Mouse (Mus musculus) Patski (cell line): ENCODE measurements around the gene Nr4a1. TPM values are rescaled to one million over a fixed set of nuclear protein-coding genes. Genes with fewer than 3 reads are reported as not detected.

Experiments used
- ATAC-seq: fragments of 100-300 bp; one replicate; pipeline ENCODE4 v1.8.0; 2021
- CTCF ChIA-PET: fragments of 350-600 bp; sonication (Branson Sonifier 250); formaldehyde crosslinking; loops from one replicate; lab custom pipeline; 2022; ENCODE audit warnings: inconsistent platforms; lab: Charles Lee
- POLR2A ChIA-PET: fragments of 350-600 bp; sonication (Branson Sonifier 250); formaldehyde crosslinking; loops from one replicate; lab custom pipeline; 2022; ENCODE audit warnings: antibody characterized with exemption, inconsistent platforms; lab: Charles Lee
- DNase-seq: peaks from one replicate; pipeline ENCODE4 v3.0.0-alpha.2; 2011; ENCODE audit warnings: low read depth, low spot score
- H3K27me3 ChIP-seq: fragments of 371-371 bp; one replicate; pipeline ENCODE4 v1.5.1; 2021
- CTCF ChIP-seq: fragments of 100-300 bp; IDR thresholded peaks from one replicate; pipeline ENCODE4 v1.5.1; 2021
- in situ Hi-C: fragments of 300-500 bp; cut with MboI; formaldehyde crosslinking; loops from 3 replicates; pipeline ENCODE4 v1.11.1; 2018; ENCODE audit warnings: low pct_unique_long_range_greater_than_20kb, mixed read lengths
- polyA plus RNA-seq: library from polyadenylated mRNA; unstranded; gene quantifications from one replicate; pipeline ENCODE4 v1.2.3, GENCODE M21; 2021

Gene Nr4a1
- polyA plus RNA-seq, 1 experiment from 2014 or later: 2.2 TPM

GRCm38 (mm10) chr15:101251930-101252329 lies 2.1 kb upstream of the Nr4a1 start:
- TF ChIP-seq CTCF: no peak
- ATAC-seq (no peak), DNase-seq (no peak)
- POLR2A ChIA-PET: no interaction called here
- H3K27me3 ChIP-seq: no peaks in the 10 kb centered on the region
- in situ Hi-C loops: no loop called here
- CTCF ChIA-PET: interaction anchor here (1.2 to 1.6 kb wide), 2 partner anchors 11 to 12 kb away, joined by 3 to 6 read pairs; no protein-coding TSS in a partner anchor

- CTCF ChIA-PET: interaction anchor here (1.2 to 1.6 kb wide), 2 partner anchors 11 to 12 kb away, joined by 3 to 6 read pairs; no protein-coding TSS in a partner anchor
- in situ Hi-C loops: no loop called here
- no peaks in the 10 kb centered on the region for H3K27me3 ChIP-seq
- ATAC-seq (no peak), DNase-seq (no peak)
- no peak for TF ChIP-seq CTCF
- POLR2A ChIA-PET: no interaction called here
Observed at GRCm38 (mm10) chr15:101252614-101253013, 1.5 kb upstream of the Nr4a1 start.

GRCm38 (mm10) chr15:101253563-101253885 lies 545 bp upstream of the Nr4a1 start:
- no peak for TF ChIP-seq CTCF
- no peak for DNase-seq
- ChIA-PET POLR2A (no interaction called here), CTCF (no interaction called here)
- H3K27me3 ChIP-seq: no peaks in the 10 kb centered on the region
- in situ Hi-C loops: no loop called here
- ATAC-seq: no peak

- POLR2A ChIA-PET: no interaction called here
- no peak for TF ChIP-seq CTCF
- H3K27me3 ChIP-seq: no peaks in the 10 kb centered on the region
- ATAC-seq: no peak
- CTCF ChIA-PET: no interaction called here
- in situ Hi-C loops: no loop called here
- no peak for DNase-seq
Observed at GRCm38 (mm10) chr15:101255842-101256462, 1.9 kb downstream of the Nr4a1 start.

GRCm38 (mm10) chr15:101256463-101257206 lies 2.6 kb downstream of the Nr4a1 start:
- no peak for DNase-seq

GRCm38 (mm10) chr15:101258420-101258819 lies 4.4 kb downstream of the Nr4a1 start:
- CTCF ChIA-PET: no interaction called here
- ATAC-seq (no peak), DNase-seq (no peak)
- H3K27me3 ChIP-seq: no peaks in the 10 kb centered on the region
- POLR2A ChIA-PET: no interaction called here
- in situ Hi-C loops: no loop called here
- no peak for TF ChIP-seq CTCF

More at GRCm38 (mm10) chr15:101256463-101257206, 2.6 kb downstream of the Nr4a1 start:
- ChIA-PET CTCF (no interaction called here), POLR2A (interaction anchor here (1.2 kb wide), 1 partner anchor 8 kb away, joined by 4 read pairs; no protein-coding TSS in a partner anchor)
- H3K27me3 ChIP-seq: no peaks in the 10 kb centered on the region
- no peak for ATAC-seq
- TF ChIP-seq CTCF: no peak
- in situ Hi-C loops: no loop called here

GRCm38 (mm10) chr15:101259922-101260321 lies 5.9 kb downstream of the Nr4a1 start:
- no peak for DNase-seq
- CTCF ChIA-PET: interaction anchor here (1.2 kb wide), 1 partner anchor 9 kb away, joined by 3 read pairs; no protein-coding TSS in a partner anchor
- in situ Hi-C loops: no loop called here

GRCm38 (mm10) chr15:101260387-101260786 lies 6.3 kb downstream of the Nr4a1 start:
- DNase-seq (no peak), ATAC-seq (no peak)
- in situ Hi-C loops: no loop called here
- no peaks in the 10 kb centered on the region for H3K27me3 ChIP-seq
- ChIA-PET CTCF (interaction anchor here (1.2 kb wide), 1 partner anchor 9 kb away, joined by 3 read pairs; no protein-coding TSS in a partner anchor), POLR2A (no interaction called here)
- TF ChIP-seq CTCF: no peak

More at GRCm38 (mm10) chr15:101259922-101260321, 5.9 kb downstream of the Nr4a1 start:
- H3K27me3 ChIP-seq: no peaks in the 10 kb centered on the region
- POLR2A ChIA-PET: no interaction called here
- ATAC-seq: no peak
- no peak for TF ChIP-seq CTCF

- in situ Hi-C loops: no loop called here
- no peak for DNase-seq
- ATAC-seq: no peak
- TF ChIP-seq CTCF: no peak
- POLR2A ChIA-PET: no interaction called here
- CTCF ChIA-PET: no interaction called here
- no peaks in the 10 kb centered on the region for H3K27me3 ChIP-seq
Observed at GRCm38 (mm10) chr15:101260874-101261622, 7.0 kb downstream of the Nr4a1 start.

- no peak for ATAC-seq
- in situ Hi-C loops: no loop called here
- no peak for DNase-seq
- POLR2A ChIA-PET: interaction anchor here (1.5 kb wide), 1 partner anchor 16 kb away, joined by 3 read pairs; no protein-coding TSS in a partner anchor
- no peaks in the 10 kb centered on the region for H3K27me3 ChIP-seq
- CTCF ChIA-PET: interaction anchor here (2.0 kb wide), 1 partner anchor 20 kb away, joined by 6 read pairs; no protein-coding TSS in a partner anchor
- no peak for TF ChIP-seq CTCF
Observed at GRCm38 (mm10) chr15:101262502-101262901, 8.4 kb downstream of the Nr4a1 start.
